Mouse (Mus musculus): ENCODE results near the gene Gm266. TPM values are rescaled to one million over a fixed set of nuclear protein-coding genes. Genes with fewer than 3 reads are reported as not detected.

The Gm266 gene
- polyA plus RNA-seq, 1 experiment = 1.3 TPM

DNA sequence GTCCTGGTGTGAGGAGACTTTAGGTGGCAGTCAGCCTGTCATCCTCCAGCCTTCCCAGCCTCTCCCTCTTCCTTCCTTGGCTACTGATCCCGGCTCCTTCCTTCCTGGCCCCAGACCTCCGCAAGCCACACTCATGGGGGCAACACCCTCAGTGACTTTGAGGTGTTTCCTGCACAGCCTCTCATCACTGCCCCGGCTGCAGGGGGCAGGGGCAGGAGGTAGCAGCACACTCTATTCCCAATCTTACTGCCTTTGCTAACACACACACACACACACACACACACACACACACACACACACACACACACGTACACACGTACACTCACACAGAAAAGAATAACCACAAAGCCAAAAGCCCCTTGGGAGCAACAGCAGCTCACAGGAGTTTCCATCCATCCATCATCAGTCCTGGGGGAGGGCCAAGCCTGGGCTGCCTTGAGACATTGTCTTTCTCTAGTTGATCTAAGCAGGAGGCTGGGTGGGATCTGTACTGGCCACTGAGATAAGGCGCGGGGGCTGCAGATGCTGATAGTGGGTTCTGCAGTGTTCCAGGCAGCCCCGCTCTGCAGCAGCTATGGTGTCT, 50.8 kb downstream of the Gm266 start:
- Histone ChIP-seq H3K27me3 (ENCODE audit: control insufficient read depth, insufficient read depth, low read length, poor library complexity, severe bottlenecking) (no peaks in the 10 kb centered on the region), H3K36me3 (ENCODE audit: control insufficient read depth, insufficient read depth, low read length, poor library complexity, severe bottlenecking) (no peaks in the 10 kb centered on the region), H3K4me1 (ENCODE audit: control insufficient read depth, insufficient read depth, low read length) (peaks cover 11% of the 10 kb centered on the region), H3K4me3 (ENCODE audit: low read depth, low read length) (no peak overlapping the region), H3K9ac (ENCODE audit: low read depth, poor library complexity, severe bottlenecking) (no peak overlapping the region), H3K27ac (ENCODE audit: insufficient read depth, low read length) (no peak overlapping the region), H3K9me3 (replicated peaks; ENCODE audit: control insufficient read depth, insufficient read depth, low read length, poor library complexity, severe bottlenecking) (no peaks in the 10 kb centered on the region)
- TF ChIP-seq EP300 (IDR thresholded peaks at IDR 0.05; ENCODE audit: insufficient read depth, low read depth, low read length) = no peak
- no peak for TF ChIP-seq CTCF (IDR thresholded peaks at IDR 0.05; ENCODE audit: low read depth, low read length)
- TF ChIP-seq POLR2A (IDR thresholded peaks at IDR 0.05; ENCODE audit: insufficient read depth, low read length) = no peak

Other genes starting within 250 kb of the Gm266 start
- gene Amn, start 214.7 kb downstream of the Gm266 start, polyA plus RNA-seq (2011; ENCODE audit: insufficient read depth, insufficient read length, low read depth, missing spikeins) = 1.6 and 1.9 TPM in 2 replicates
- 52.3 and 58.9 TPM in 2 replicates for gene Cdc42bpb, start 108.1 kb downstream of the Gm266 start, polyA plus RNA-seq (2011; ENCODE audit: insufficient read depth, insufficient read length, low read depth, missing spikeins)
- not detected in 2 replicates for gene Lbhd2, start 79.0 kb downstream of the Gm266 start, polyA plus RNA-seq (2011; ENCODE audit: insufficient read depth, insufficient read length, low read depth, missing spikeins)
- gene Exoc3l4, start 68.8 kb downstream of the Gm266 start, polyA plus RNA-seq (2011; ENCODE audit: insufficient read depth, insufficient read length, low read depth, missing spikeins) = 4.2 and 6.1 TPM in 2 replicates
- gene Tnfaip2, start 43.4 kb downstream of the Gm266 start, polyA plus RNA-seq (2011; ENCODE audit: insufficient read depth, insufficient read length, low read depth, missing spikeins) = 1.9 and 4.7 TPM in 2 replicates
- gene Eif5, start 52.2 kb upstream of the Gm266 start, polyA plus RNA-seq (2011; ENCODE audit: insufficient read depth, insufficient read length, low read depth, missing spikeins) = 315 and 323 TPM in 2 replicates
- 86.1 and 90.2 TPM in 2 replicates for gene Mark3, start 88.7 kb upstream of the Gm266 start, polyA plus RNA-seq (2011; ENCODE audit: insufficient read depth, insufficient read length, low read depth, missing spikeins)
- gene Ckb, start 186.5 kb upstream of the Gm266 start, polyA plus RNA-seq (2011; ENCODE audit: insufficient read depth, insufficient read length, low read depth, missing spikeins) = 140 and 147 TPM in 2 replicates
- 13.0 and 14.8 TPM in 2 replicates for gene Trmt61a, start 192.3 kb upstream of the Gm266 start, polyA plus RNA-seq (2011; ENCODE audit: insufficient read depth, insufficient read length, low read depth, missing spikeins)
- 13.4 and 14.6 TPM in 2 replicates for gene Bag5, start 227.4 kb upstream of the Gm266 start, polyA plus RNA-seq (2011; ENCODE audit: insufficient read depth, insufficient read length, low read depth, missing spikeins)
- 49.1 and 49.4 TPM in 2 replicates for gene Apopt1, start 227.4 kb upstream of the Gm266 start, polyA plus RNA-seq (2011; ENCODE audit: insufficient read depth, insufficient read length, low read depth, missing spikeins)